Mouse (Mus musculus) limb, embryonic 12.5 days (tissue): ENCODE data around the gene Slc45a2. TPM values are rescaled to one million over a fixed set of nuclear protein-coding genes. Genes with fewer than 3 reads are reported as not detected.
"Not testable (repeated sequence)": the region's sequence is repeated elsewhere in the genome, so short reads cannot be mapped to it uniquely, and the experiment has no call there.

Experiments used
- ATAC-seq: fragments of 200-750 bp; cut with Nextera tagmentation; 2 replicates; pipeline ENCODE4 v1.8.0; 2017; ENCODE audit warnings: low read depth, moderate TSS enrichment; ENCODE audit not compliant: insufficient number of reproducible peaks, insufficient read depth, low FRiP score, low TSS enrichment
- H3K27ac ChIP-seq: fragments of 300-500 bp; sonication (generic); 2 replicates; pipeline ENCODE4 v1.5.1; 2016; ENCODE audit warnings: mild to moderate bottlenecking, moderate library complexity
- H3K27me3 ChIP-seq: fragments of 300-500 bp; sonication (generic); 2 replicates; pipeline ENCODE4 v1.6.1; 2016; ENCODE audit warnings: mild to moderate bottlenecking, moderate library complexity
- H3K36me3 ChIP-seq: fragments of 300-500 bp; sonication (generic); 2 replicates; pipeline ENCODE4 v1.6.1; 2016; ENCODE audit warnings: mild to moderate bottlenecking, moderate library complexity
- H3K4me1 ChIP-seq: fragments of 300-500 bp; sonication (generic); replicated peaks from 2 replicates; pipeline ENCODE4 v1.6.1; 2016
- H3K4me2 ChIP-seq: fragments of 300-500 bp; sonication (generic); 2 replicates; pipeline ENCODE4 v1.6.1; 2016; ENCODE audit warnings: mild to moderate bottlenecking, moderate library complexity
- H3K4me3 ChIP-seq: fragments of 300-500 bp; sonication (generic); replicated peaks from 2 replicates; pipeline ENCODE4 v1.5.1; 2016; ENCODE audit warnings: mild to moderate bottlenecking
- H3K9ac ChIP-seq: fragments of 300-500 bp; sonication (generic); replicated peaks from 2 replicates; pipeline ENCODE4 v1.6.1; 2016; ENCODE audit warnings: mild to moderate bottlenecking, moderate library complexity
- H3K9me3 ChIP-seq: fragments of 300-500 bp; sonication (generic); 2 replicates; pipeline ENCODE4 v1.6.1; 2016; ENCODE audit warnings: mild to moderate bottlenecking, moderate library complexity
- WGBS: fragments of 180-500 bp; shearing (Covaris S2); methylation state at CpG from one replicate; pipeline ENCODE4 v1.1.7; 2016; 5-methylcytosine and 5-hydroxymethylcytosine counted together
- polyA plus RNA-seq: library from polyadenylated mRNA; unstranded; fragments of >200 nt; fragmentation: Nextera tagmentation; extraction: Ambion mirVana; gene quantifications from 2 replicates; pipeline ENCODE4 v1.2.1, GENCODE M21; 2016

Slc45a2 gene
- polyA plus RNA-seq, 1 experiment from 2014 or later = 0.15 TPM

- Histone ChIP-seq H3K4me3 (no peak overlapping the region), H3K4me1 (no peaks in the 10 kb centered on the region), H3K27me3 (no peaks in the 10 kb centered on the region; the same call in 1 of the 2 replicates), H3K9ac (no peak overlapping the region), H3K27ac (no peak overlapping the region), H3K36me3 (no peaks in the 10 kb centered on the region), H3K9me3 (no peaks in the 10 kb centered on the region), H3K4me2 (no peak overlapping the region)
- no peak for ATAC-seq
- 76% methylated on average over 3 of the region's 3 CpGs for WGBS
Observed at GRCm38 (mm10) chr15:10969439-10969838, 31.1 kb upstream of the Slc45a2 start.

- H3K9me3 ChIP-seq = no peaks in the 10 kb centered on the region
- H3K4me3 ChIP-seq = no peak overlapping the region
- H3K27me3 ChIP-seq = no peaks in the 10 kb centered on the region; the same call in 1 of the 2 replicates
- 86% methylated on average over 5 of the region's 5 CpGs for WGBS
- no peak for ATAC-seq
- H3K4me1 ChIP-seq = no peaks in the 10 kb centered on the region
- H3K9ac ChIP-seq = no peak overlapping the region
- H3K36me3 ChIP-seq = no peaks in the 10 kb centered on the region
- H3K27ac ChIP-seq = no peak overlapping the region
- H3K4me2 ChIP-seq = no peak overlapping the region
Observed at GRCm38 (mm10) chr15:10970777-10971176, 29.7 kb upstream of the Slc45a2 start.

- peaks cover under 1% of the 10 kb centered on the region; the same call in 1 of the 2 replicates for H3K4me1 ChIP-seq
- no peak overlapping the region for H3K9ac ChIP-seq
- H3K27me3 ChIP-seq = no peaks in the 10 kb centered on the region
- no peak overlapping the region for H3K4me3 ChIP-seq
- no peak overlapping the region for H3K27ac ChIP-seq
- ATAC-seq = no peak
- H3K9me3 ChIP-seq = no peaks in the 10 kb centered on the region
- no peaks in the 10 kb centered on the region for H3K36me3 ChIP-seq
- H3K4me2 ChIP-seq = no peak overlapping the region
Observed at GRCm38 (mm10) chr15:10977151-10977550, 23.4 kb upstream of the Slc45a2 start.

GRCm38 (mm10) chr15:10980712-10981111 is 19.8 kb upstream of the Slc45a2 start:
- no peak for ATAC-seq
- peak overlapping the region; percentile 70 for H3K4me3 ChIP-seq
- H3K4me1 ChIP-seq = peaks cover 6% of the 10 kb centered on the region
- no peak overlapping the region for H3K27ac ChIP-seq
- no peak overlapping the region for H3K9ac ChIP-seq
- peaks cover 12% of the 10 kb centered on the region; the same call in 1 of the 2 replicates for H3K36me3 ChIP-seq
- H3K4me2 ChIP-seq = peak overlapping the region; percentile 68
- H3K9me3 ChIP-seq = no peaks in the 10 kb centered on the region
- WGBS = 62% methylated on average over 2 of the region's 2 CpGs
- no peaks in the 10 kb centered on the region for H3K27me3 ChIP-seq

DNA sequence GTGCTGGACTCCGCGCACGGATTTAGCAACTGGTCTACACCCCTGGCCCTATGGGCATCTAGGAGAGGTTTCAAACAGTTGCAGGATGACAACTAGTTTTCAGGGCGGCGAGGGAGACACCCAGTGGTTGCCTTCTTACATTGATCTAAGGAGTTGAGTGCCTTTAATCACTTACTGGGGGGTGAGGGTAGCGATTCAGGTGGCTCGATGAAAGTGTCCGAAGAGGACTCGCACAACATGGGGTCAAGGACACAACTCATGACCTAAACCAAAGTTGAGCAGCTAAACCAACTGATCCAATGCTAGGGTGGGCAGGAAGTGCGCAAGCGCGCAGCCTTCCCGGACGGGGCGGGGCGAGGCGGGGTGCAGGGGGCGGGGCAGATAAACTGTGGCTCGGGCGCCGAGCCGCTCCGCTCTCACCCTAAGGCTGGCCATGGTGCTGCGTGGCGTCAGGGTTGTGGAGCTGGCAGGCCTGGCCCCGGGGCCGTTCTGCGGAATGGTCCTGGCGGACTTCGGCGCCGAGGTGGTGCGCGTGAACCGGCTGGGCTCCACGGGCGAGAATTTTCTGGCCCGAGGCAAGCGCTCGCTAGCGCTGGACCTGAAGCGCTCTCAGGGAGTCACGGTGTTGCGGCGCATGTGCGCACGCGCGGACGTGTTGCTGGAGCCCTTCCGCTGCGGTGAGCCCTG is 19.0 kb upstream of the Slc45a2 start, which contains the start of gene Amacr:
Gene Amacr, plus strand, starts transcription at position 380 of the 687 bp plus-strand sequence.
- peak; percentile 99 for ATAC-seq
- Histone ChIP-seq H3K9me3 (no peaks in the 10 kb centered on the region), H3K36me3 (peaks cover 12% of the 10 kb centered on the region; the same call in 1 of the 2 replicates), H3K27ac (peak within 1 kb of the TSS; percentile 92), H3K4me1 (peaks cover 6% of the 10 kb centered on the region), H3K4me2 (peak within 1 kb of the TSS; percentile 68), H3K27me3 (no peaks in the 10 kb centered on the region), H3K9ac (peak within 1 kb of the TSS; percentile 79), H3K4me3 (peak within 1 kb of the TSS; percentile 70)
- WGBS = under 1% methylated on average over 52 of the region's 52 CpGs

- Histone ChIP-seq H3K4me3 (peak overlapping the region; percentile 70), H3K36me3 (peaks cover 14% of the 10 kb centered on the region; the same call in 1 of the 2 replicates), H3K4me1 (peaks cover 6% of the 10 kb centered on the region), H3K27ac (peak overlapping the region; percentile 92), H3K9ac (peak overlapping the region; percentile 79), H3K27me3 (no peaks in the 10 kb centered on the region), H3K9me3 (no peaks in the 10 kb centered on the region), H3K4me2 (peak overlapping the region; percentile 68)
- WGBS = 7% methylated on average over 6 of the region's 6 CpGs
- ATAC-seq = peak; percentile 37; the same call in 1 of the 2 replicates
Observed at GRCm38 (mm10) chr15:10982064-10982435, 18.5 kb upstream of the Slc45a2 start.

DNA sequence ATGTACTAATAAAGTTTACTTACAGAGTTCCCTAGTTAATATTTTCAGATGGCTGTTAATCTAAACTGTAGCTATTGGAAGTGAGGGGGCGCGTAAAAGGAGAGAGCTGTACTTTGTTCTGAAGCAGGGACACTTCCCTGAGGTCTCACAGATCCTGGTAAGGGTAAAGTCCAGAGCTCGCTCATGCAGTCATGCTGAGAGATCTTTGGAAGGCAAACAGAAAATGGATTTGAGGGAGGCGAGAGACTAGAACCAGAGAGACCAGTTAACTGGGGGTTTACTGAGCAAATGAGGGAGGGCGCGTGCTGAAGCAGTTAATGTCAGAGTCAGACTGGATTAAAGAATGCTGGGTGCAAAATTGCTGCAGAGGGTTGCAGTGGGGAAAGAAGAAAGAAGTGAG is 14.8 kb upstream of the Slc45a2 start:
- H3K4me3 ChIP-seq = no peak overlapping the region
- peaks cover 33% of the 10 kb centered on the region; the same call in 1 of the 2 replicates for H3K36me3 ChIP-seq
- H3K9ac ChIP-seq = no peak overlapping the region
- H3K4me1 ChIP-seq = peaks cover 6% of the 10 kb centered on the region
- ATAC-seq = no peak
- H3K27me3 ChIP-seq = no peaks in the 10 kb centered on the region
- no peak overlapping the region for H3K27ac ChIP-seq
- WGBS = 76% methylated on average over 6 of the region's 6 CpGs
- no peak overlapping the region for H3K4me2 ChIP-seq
- H3K9me3 ChIP-seq = no peaks in the 10 kb centered on the region

GRCm38 (mm10) chr15:10986477-10986876 is 14.0 kb upstream of the Slc45a2 start:
- not testable (repeated sequence) for H3K9me3 ChIP-seq, H3K4me2 ChIP-seq, H3K9ac ChIP-seq, H3K4me3 ChIP-seq, H3K4me1 ChIP-seq, ATAC-seq, H3K27ac ChIP-seq, H3K27me3 ChIP-seq
- WGBS = 72% methylated on average over 2 of the region's 2 CpGs
- H3K36me3 ChIP-seq = peaks cover 33% of the 10 kb centered on the region; the same call in 1 of the 2 replicates

GRCm38 (mm10) chr15:10990411-10990810 is 10.1 kb upstream of the Slc45a2 start:
- H3K4me1 ChIP-seq = no peaks in the 10 kb centered on the region
- H3K9ac ChIP-seq = no peak overlapping the region
- H3K9me3 ChIP-seq = no peaks in the 10 kb centered on the region
- H3K4me3 ChIP-seq = no peak overlapping the region
- 39% methylated on average over 2 of the region's 2 CpGs for WGBS
- H3K27me3 ChIP-seq = no peaks in the 10 kb centered on the region
- ATAC-seq = no peak
- H3K4me2 ChIP-seq = no peak overlapping the region
- H3K36me3 ChIP-seq = peaks cover 25% of the 10 kb centered on the region; the same call in 1 of the 2 replicates
- no peak overlapping the region for H3K27ac ChIP-seq

GRCm38 (mm10) chr15:10991566-10991965 is 9.0 kb upstream of the Slc45a2 start:
- no peaks in the 10 kb centered on the region for H3K27me3 ChIP-seq
- H3K27ac ChIP-seq = no peak overlapping the region
- no peak overlapping the region for H3K4me2 ChIP-seq
- H3K9ac ChIP-seq = no peak overlapping the region
- no peaks in the 10 kb centered on the region for H3K9me3 ChIP-seq
- no peak for ATAC-seq
- WGBS = 91% methylated on average over 1 of the region's 1 CpGs
- H3K4me1 ChIP-seq = no peaks in the 10 kb centered on the region
- peaks cover 32% of the 10 kb centered on the region for H3K36me3 ChIP-seq
- no peak overlapping the region for H3K4me3 ChIP-seq

GRCm38 (mm10) chr15:10999832-11000231 is 689 bp upstream of the Slc45a2 start:
- H3K4me2 ChIP-seq = no peak overlapping the region
- H3K27me3 ChIP-seq = no peaks in the 10 kb centered on the region
- peaks cover 11% of the 10 kb centered on the region; the same call in 1 of the 2 replicates for H3K36me3 ChIP-seq
- no peak for ATAC-seq
- no peak overlapping the region for H3K4me3 ChIP-seq
- H3K4me1 ChIP-seq = no peaks in the 10 kb centered on the region
- H3K27ac ChIP-seq = no peak overlapping the region
- no peak overlapping the region for H3K9ac ChIP-seq
- WGBS = 65% methylated on average over 5 of the region's 5 CpGs
- H3K9me3 ChIP-seq = no peaks in the 10 kb centered on the region

DNA sequence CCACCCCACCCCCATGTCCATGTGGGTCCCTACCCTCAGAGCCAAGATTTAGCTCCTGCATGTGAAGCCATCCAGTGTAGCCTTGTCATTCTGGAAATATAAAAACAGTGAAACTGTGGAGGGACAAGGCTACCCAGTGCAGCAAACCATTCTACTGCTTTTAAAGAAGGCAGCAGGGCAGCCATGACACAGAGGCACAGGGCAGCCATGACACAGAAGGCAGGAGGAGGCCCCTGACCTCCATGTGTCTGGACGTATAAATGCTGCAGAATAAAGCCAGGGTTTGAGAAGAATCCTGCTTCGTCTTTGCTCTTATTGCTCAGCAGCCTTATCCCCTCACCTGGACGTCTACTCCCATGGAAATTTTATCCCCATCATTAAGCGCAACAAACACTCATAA is 3.3 kb downstream of the Slc45a2 start:
- no peaks in the 10 kb centered on the region for H3K4me1 ChIP-seq
- no peaks in the 10 kb centered on the region for H3K36me3 ChIP-seq
- no peak overlapping the region for H3K4me2 ChIP-seq
- no peak overlapping the region for H3K4me3 ChIP-seq
- H3K9ac ChIP-seq = no peak overlapping the region
- 89% methylated on average over 4 of the region's 4 CpGs for WGBS
- no peaks in the 10 kb centered on the region for H3K27me3 ChIP-seq
- H3K27ac ChIP-seq = no peak overlapping the region
- no peaks in the 10 kb centered on the region for H3K9me3 ChIP-seq
- no peak for ATAC-seq
